Mouse (Mus musculus): ENCODE results near the gene Neurog3. TPM values are rescaled to one million over a fixed set of nuclear protein-coding genes. Genes with fewer than 3 reads are reported as not detected.

The Neurog3 gene
- not detected in 2 replicates for polyA plus RNA-seq (2012; rRNA removed)

DNA sequence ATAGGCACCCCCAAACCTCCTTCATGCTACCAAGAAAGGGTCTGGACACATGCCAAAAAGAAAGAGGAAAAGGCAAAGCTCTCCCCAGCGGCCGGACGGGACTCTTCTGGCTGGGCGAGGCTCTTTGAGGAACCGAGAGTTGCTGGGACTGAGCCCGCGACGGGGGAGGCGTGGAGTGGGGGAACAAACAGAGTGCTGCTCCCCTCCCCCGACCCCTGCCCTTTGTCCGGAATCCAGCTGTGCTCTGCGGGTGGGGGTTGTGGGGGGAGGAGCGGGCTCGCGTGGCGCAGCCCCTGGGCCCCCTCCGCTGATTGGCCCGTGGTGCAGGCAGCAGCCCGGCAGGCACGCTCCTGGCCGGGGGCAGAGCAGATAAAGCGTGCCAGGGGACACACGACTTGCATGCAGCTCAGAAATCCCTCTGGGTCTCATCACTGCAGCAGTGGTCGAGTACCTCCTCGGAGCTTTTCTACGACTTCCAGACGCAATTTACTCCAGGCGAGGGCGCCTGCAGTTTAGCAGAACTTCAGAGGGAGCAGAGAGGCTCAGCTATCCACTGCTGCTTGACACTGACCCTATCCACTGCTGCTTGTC lies at the start of gene Neurog3:
Gene Neurog3, plus strand, starts transcription at position 400 of the 591 bp plus-strand sequence.
- no peak for DNase-seq (ENCODE audit: low spot score)

DNA sequence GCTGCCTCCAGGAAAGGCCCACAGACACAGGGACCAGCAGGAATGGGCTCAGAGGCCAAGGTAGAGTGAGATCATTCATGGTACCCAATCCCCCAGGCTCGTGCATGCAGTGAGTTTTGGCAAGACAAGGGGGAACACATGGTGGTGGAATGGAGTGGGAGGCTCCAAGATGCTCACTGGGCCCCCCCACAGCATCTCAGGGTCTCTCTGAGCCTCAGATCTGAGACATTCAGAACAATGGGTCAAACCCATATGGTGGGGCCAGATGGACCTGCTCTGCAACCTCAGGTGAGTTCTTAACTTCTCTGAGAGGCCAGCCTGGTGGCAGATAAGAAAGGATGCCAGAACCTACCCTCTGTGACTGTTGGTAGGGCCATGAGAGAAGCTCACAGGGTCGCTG lies 46.8 kb upstream of the Neurog3 start:
- DNase-seq (ENCODE audit: low spot score): no peak

DNA sequence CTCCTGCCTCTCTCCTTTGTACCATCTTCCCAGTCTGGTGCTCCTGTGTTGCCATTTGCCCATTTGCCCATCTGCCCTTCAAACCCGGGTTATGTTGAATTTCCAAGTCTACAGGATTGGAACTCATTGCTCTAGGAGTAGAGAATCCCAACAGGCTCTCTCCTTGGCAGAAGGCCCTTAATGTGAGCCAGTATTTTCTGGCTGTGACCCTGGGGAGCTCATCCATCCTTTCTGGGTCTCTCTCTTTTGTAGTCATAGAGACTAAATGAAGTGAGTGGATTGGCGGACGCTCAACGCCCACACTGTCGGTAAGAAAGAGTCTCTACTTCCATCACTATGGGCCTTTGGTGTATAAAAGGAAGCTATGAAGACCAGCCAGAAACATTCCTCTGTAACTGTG lies 46.1 kb upstream of the Neurog3 start:
- no peak for DNase-seq (ENCODE audit: low spot score)

DNA sequence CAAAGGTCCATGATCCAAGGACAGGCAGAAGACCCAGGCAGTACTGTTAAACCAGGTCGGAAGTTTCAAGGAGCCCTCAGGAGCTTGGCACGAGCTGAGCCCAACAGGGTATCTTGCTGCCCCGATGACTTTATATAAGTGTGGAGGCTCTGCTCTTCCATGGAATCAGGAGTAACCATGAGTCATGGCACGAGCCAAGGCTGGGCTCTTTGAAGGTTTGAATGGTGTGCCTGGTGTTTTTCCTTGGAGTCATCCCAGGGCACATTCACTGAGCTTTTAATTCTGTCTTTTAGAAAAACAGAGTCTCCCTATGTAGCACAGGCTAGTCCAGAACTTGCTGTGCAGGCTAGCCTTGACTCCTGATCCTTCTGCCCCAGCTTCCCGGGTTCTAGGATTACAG lies 44.5 kb upstream of the Neurog3 start:
- DNase-seq (ENCODE audit: low spot score): no peak

DNA sequence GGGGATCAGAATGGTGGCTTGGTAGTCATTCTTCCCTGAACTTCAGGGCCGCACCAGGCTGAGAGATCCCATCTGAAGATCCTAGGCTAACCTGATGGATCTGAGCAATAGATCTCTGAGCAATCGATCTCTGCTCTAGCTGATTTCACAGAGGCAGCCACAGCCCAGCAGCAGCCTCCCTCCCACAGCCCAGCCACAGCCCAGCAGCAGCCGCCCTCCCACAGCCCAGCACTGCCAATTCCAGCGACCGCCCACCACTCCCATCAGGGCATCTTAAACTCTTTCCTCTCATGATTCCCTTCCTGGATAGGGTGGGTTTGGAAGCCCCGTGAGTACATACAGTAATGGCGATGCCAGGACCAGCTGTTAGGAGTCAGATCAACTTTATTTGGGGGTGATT lies 43.8 kb upstream of the Neurog3 start:
- DNase-seq (ENCODE audit: low spot score): no peak

DNA sequence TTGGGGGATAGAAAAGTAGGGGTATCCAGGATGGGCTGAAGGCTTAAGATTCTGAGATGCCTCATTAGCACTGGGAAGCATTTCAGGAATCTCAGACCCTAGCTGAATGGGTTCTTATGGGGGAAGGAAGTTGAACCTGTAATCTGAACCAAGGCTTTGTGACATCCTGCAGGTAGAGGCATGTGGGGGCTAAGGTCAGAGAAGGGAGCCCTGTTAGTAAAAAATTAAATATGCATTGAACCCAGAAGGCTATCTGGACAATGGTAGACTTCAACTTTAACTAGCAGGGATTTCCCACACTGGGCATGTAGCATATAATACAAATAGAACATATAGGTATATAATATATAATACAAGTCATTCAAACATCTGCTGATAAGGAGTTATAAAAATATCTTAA lies 43.4 kb upstream of the Neurog3 start:
- no peak for DNase-seq (ENCODE audit: low spot score)

DNA sequence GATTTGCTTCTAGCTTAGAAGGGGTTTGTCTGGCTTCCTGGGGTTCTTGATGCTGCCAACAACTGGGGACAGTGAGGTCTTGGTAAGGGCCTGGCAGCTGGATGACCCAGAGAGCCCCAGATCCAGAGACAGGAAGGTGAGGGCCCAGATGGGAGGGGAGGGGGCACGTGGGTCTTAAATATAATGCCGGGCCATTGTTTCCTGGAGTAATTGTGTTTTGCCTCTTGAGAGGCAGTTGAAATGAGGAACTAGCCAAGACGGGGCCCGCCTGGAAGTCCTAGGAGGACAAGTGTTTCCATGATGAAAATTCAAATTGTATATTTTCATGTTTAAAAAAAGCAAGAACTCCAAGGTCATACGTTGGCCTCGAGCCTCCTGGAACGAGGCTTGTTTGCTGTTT lies 39.0 kb upstream of the Neurog3 start:
- no peak for DNase-seq (ENCODE audit: low spot score)

DNA sequence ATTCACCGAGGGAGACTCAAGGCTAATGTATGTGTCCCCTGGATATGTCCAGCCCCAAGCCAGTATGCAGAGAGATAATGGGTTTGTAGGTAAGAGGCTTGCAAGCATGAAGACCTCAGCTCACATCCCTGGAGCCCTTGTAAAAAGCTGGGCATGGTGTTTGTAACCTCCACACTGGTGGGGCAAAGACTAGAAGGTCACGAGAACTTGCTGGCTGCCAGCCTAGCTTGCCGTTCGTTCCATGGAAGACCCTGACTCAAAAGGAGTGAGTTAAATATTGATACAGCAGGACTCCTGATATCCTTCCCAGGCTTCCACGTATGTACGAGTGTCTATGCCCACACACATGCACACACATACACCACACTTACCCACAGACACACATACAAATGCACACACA lies 38.5 kb upstream of the Neurog3 start:
- DNase-seq (ENCODE audit: low spot score): no peak

DNA sequence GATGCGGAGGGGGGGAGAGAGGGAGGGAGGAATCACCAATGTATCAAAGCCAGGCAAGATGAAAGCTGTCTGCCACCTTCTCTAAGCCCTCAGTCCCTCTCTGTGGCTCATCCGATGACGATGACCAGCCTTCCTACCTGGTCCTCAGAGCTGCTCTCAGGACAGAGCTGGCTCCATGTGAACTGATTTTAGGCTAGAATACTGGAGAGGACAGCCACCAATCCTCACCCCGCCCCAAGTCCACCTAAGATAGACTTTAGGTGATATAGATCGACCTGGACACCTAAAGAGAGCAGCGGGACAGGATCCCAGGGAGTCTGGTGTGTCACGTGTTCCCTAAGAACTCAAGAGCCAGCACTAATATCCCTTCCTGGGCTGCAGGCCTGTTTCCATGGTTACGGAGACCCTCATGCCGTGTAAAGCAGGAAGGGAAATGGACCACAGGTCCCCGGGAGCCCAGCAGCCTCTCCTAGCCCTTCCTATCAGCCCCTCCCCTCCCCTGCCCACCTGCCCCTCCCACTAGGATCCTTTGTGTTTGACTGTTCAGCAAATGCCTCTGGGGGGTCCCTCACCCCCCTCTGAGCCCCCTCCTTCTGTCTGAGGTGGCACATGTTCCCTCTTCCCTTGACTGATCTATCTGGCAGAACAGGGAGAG lies 33.0 kb upstream of the Neurog3 start:
- no peak for DNase-seq (ENCODE audit: low spot score)

DNA sequence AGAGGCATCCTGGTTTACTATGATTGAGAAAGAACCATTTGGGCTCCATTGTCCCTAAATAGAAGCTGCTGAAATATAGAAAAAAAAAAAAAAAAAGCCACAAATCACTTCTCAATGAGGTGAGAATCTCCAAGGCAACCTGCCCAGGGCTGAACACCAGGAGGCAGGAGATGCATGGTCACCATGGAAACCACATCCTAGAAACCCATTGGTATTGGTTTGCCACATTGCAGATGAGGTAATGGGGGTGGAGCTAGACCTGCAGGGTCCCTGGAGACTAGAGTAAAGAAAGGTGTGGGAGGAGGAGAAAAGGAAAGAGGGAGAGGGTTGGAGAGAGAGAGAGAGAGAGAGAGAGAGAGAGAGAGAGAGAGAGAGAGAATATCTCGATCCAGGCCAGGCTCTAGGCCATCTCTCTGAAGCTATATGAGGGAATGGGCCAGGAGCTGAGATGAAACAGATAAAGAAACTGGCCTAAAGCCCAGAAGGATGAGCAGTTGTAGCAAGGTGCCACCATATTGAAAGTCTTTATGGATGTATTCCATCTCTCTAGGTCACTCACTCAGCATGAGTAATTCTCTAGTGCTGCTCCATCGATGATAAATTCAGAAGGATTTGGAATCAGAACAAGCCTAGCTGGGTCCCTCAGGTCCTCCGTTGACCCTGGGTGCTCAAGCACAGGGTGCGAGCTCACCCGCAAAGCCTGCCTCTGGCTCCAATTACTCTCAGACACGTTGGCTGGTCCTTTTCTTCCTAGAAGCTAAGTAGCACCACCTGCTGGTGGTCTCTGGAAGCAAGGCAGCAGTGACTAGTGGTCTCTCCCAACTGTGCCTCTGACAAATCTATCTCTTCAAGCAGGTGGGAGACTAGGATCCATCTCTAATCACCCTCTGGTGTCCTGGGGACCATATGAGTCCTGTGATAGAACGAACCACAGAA lies 31.1 kb upstream of the Neurog3 start:
- DNase-seq (ENCODE audit: low spot score): peak; percentile 43

DNA sequence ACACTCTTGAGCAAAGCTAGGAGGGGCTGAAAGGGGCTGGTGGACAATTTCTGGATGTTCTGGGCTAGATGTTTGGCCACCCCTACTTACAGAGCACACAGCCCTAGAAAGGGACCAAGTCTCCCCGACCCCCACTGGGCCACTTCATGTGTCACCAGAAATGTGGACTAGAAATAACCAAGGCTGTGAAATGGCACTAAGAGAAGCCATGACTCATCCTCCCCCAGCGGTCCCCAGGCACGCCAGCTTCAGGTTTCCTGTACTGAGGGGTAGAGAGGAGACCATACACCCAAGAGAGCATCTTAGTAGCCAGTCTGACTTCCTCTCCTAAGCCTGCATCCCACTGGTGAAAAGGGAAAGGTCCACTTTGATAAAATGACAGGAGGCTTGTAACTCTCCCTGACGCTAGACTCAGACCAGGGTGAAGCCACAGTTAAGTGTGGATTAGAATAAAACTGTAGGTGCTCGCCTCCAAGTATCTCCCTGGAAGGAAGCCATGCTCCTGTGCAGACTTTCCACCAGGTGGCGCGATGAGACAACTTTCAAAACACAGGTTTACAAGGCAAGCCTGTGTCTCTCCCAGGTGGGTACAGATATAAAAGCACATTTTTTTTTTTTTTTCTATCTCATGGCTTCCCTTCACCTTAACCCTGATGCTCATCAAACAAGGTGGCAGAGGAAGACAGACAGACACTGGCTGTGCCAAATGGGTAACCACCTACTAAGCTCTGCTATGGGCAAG lies 27.9 kb upstream of the Neurog3 start:
- peak; percentile 35 for DNase-seq (ENCODE audit: low spot score)

DNA sequence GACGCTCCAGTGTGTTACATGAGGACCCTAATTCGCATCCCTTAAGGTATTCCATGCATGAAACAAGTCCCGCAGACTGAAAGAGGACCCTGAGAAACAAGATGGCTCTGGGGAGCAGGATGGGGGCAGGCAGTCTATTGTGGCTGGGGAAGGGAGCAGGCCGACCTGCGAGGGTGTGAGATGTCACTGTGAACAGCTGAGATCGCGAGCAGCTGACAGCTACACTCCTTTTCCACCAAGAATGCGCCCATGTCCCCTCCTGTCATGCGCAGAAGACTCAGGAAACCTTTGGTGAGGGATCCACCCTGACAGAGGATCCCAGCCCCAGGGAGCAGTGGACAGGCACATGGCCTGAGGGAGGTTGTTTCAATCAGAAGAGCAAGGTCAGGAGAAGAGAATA lies 25.8 kb upstream of the Neurog3 start:
- no peak for DNase-seq (ENCODE audit: low spot score)

DNA sequence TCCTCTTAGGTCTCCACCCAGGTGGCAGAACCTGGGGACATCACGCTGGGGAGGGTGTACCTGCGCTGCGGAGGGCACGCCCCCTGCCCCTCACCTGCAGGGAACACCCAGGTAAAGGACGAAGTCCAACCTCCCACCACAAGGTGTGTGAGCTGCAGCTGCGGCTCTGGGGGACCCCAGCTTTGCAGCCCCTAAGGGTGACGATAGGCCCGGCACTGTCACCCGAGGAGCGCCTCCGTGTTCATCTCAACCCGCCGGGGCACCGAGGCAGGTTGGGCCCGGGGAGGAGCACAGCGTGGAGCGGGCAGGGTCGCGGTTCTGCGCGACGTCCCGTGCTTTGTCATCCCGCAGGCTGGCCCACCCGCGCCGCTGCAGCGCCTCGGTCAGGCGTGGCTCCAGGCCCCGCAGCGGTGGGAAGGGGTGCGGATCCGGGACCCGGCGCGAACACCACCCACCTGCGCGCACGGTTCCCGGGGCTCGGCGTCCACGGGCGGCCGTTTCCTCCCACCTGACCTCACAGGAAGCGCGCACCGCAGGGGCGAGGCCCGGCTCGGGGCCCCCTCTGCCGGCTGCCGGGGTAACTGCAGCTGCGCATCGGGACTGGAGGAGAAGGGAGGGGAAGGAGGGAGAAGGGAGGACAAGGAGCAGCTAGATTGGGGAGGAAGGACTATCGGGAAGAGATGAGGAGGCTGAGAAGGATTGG lies 22.2 kb upstream of the Neurog3 start:
- peak; percentile 85 for DNase-seq (ENCODE audit: low spot score)

DNA sequence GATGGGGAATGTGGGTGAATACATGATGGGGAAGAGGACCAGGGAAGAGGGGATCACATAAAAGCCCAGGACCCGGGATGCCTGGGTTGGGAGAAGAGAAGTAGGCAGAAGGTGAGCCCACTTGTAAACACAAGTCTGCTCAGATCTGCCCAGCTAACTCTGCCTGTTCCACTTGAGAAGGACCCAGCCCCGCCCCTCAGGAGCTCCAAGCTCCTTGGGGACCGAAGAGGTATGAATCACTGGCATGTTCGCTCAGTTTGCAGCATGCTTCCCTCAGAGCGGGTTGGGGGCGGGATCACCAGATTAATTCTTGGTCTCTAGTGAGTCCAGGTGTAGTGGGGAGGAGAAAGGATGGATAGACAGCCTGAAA lies 21.7 kb upstream of the Neurog3 start:
- no peak for DNase-seq (ENCODE audit: low spot score)

DNA sequence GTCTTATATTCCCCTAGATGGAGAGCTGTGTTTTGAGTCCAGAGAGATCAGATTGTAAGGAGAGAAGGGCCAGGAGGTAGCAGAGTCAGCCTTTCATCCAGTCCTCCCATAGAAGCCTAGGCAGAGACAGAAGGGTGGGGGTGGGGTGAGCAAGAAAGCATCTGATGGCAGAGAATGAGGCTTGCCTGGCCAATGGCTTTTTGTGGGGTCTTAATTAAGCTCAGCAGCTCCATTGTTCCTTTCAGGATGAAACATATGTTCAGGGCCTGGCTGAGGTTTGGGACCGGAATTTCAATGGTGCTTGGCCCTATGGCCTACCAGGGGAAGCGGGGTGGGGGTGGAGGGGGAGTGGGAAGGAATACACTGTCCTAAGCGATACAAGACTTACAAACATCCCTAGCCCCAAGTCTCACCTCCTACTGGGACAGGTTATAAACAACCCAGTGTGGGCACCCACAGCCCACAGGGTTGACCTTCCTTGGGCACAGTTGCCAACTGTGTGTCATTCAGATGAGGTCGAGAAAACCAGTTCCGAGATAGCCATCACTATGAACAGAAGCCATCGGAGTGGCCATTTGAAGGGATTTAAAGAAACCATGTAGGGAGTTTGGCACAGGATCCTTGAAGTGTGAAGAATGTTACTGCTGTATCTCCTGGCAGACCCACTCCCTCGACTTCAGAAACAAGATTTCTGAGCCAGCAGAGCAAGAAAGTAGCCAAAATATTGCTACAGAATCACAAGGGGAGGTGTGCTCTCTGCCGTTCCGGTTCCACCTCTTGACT lies 18.8 kb upstream of the Neurog3 start:
- no peak for DNase-seq (ENCODE audit: low spot score)

DNA sequence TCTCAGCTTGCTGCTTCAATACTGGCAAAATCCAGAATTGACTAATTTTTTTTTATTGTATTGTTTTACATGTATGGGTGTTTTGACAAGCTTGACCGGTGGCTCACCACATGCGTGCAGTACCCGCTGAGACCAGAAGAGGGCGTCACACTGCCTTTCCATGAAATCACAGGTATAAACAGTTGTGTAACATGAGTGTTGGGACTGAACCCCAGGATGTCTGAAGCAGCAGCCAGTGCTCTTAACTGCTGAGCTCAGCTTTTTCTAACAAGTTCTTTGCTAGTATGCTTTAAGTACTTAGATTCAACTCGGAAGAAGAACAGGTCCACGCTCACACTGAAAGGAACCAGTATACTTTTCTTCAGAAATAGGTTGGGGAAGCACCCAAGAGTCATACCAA lies 5.8 kb upstream of the Neurog3 start:
- DNase-seq (ENCODE audit: low spot score): no peak

DNA sequence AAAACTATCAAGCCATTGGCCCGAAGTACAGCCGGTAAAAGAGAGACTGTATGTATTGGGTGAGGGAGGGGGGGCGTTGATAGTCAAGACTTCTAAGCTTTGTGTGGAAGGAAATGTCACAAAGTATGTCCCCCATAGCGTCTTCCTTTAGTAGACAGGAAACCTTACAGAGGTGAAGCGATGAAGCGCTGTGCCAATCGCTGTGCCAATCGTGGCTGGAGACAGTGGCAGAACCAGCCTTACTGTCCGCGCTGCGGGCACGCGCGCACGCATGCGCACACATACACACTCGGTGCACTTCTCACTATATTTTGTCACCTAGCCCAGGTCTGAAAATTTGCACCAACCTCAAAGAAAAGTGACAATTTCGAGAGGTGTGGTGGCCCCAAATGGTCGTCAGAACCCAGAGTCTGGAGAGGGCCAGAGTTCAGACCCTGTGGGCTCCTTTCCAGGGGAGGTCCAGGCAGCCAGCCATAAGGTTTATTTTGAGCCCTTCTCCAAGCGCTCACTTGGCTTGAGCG lies 5.1 kb upstream of the Neurog3 start:
- no peak for DNase-seq (ENCODE audit: low spot score)

DNA sequence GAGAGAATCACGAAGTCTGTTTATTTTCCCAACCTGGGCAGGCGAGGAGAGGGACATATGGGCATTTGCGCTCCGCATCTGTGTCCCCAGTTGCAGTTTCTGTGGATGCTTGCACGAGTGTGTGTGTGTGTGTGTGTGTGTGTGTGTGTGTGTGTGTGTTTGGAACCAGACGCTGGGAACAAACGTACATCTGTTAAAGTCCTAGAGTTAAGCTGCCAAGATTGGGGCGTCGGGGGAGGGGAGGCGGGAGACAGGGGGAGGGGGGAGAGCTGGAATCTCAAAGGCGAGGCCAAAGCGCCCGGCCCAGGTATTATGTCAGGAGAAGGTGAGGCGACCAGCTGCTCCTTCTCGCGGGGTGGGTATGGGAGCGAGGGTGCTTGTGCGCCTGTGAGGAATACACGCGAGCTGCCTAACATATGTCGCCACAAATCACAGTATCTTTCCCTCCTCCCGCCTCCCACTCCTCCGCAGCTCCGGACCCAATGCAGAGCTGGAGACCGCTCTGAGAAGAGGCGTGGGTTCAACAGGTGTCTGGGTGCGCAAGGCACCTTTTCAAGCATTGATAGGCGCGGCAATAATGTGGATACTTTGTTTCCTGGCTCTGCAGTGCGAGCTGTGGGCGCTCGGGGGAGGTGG lies 4.5 kb upstream of the Neurog3 start:
- DNase-seq (ENCODE audit: low spot score): no peak

DNA sequence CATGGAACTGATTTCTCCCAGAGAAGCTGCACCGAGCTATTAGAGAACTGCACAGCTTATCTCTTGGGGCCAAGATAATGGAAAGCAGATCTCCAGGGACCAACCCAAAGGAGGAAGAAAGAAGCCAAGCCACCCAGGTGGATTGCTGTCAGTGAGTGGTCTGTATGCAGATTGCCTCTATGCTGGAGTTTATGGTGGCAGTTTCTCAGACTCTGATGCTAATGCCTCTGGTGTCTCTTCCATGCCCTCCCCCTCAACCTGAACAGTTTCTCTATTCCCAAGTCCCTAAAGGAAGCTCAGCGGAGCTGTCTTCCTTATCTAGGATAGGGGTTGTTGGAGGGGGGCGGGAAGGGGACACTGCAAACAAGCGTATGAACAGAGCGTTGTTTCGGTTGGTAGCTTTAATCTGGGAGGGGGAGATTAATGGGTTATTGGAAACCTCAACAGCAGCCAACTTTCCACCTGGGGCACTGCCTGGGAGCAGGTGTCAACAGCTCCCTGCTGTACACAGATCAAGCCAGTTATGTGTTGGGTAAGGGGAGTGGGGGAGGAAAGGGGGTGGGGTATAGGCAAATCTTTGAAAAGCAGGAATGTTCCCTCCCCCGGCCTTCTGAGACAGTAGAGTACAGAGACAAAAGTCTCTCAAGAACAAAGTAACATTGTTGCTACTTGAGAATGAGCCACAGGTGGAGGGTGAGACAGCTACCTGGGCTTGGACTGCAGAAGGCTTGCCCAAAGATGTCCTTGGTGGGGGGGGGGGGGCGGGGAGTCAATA lies 3.0 kb downstream of the Neurog3 start:
- no peak for DNase-seq (ENCODE audit: low spot score)
